11 mouse cellular contexts compared by ENCODE assay signal in the genomic region with DNA sequence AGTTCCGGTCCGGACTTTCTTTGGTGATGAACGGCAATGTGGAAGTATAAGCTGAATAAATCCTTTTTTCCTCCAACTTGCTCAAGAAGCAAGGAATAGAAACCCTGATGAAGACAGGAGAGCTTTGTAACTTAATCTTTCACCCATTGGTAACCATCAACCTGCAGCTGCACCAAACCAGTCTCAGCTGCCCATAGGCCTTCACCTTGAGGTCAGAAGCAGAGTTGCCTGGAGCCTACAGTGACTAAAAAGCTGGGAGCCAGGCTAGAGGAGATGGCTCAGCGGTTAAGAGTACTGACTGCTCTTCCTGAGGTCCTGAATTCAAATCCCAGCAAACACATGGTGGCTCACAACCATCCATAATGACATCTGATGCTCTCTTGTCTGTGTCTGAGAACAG. TPM values are rescaled to one million over a fixed set of nuclear protein-coding genes. Genes with fewer than 3 reads are reported as not detected.
"Had no signal": no experiment of that assay in that cellular context is flagged by ENCODE, and none has a peak within 500 bp of the region (broad histone marks: within the 10 kb centered on the region; RNA-seq: fewer than 3 reads in every experiment).

No protein-coding gene starts in this region.

RNA-seq across cellular contexts. Expression of gene Gsta2, which starts 13.1 kb away (rescaled TPM):
- polyA plus RNA-seq: neural tube, embryonic 14.5 days; neural tube, embryonic 15.5 days; small intestine, adult 2 months had no signal

RNA-seq across cellular contexts. Expression of gene Omt2b, which starts 15.1 kb away (rescaled TPM):
- polyA plus RNA-seq: neural tube, embryonic 14.5 days; neural tube, embryonic 15.5 days; small intestine, adult 2 months; spleen, adult 2 months; stomach, embryonic 14.5 days; stomach, embryonic 15.5 days; stomach, embryonic 16.5 days; stomach, postnatal 0 days; testis, adult 2 months; urinary bladder, adult 2 months had no signal

RNA-seq across cellular contexts. Expression of gene Dppa5a, which starts 25.5 kb away (rescaled TPM):
- polyA plus RNA-seq: small intestine, adult 2 months; spleen, adult 2 months; stomach, embryonic 14.5 days; stomach, embryonic 15.5 days had no signal

RNA-seq across cellular contexts. Expression of gene Omt2a, which starts 27.9 kb away (rescaled TPM):
- polyA plus RNA-seq: neural tube, embryonic 14.5 days; neural tube, embryonic 15.5 days; small intestine, adult 2 months; spleen, adult 2 months; stomach, embryonic 14.5 days; stomach, embryonic 15.5 days; stomach, embryonic 16.5 days; stomach, postnatal 0 days; testis, adult 2 months; thymus, postnatal 0 days; urinary bladder, adult 2 months had no signal

RNA-seq across cellular contexts. Expression of gene Ooep, which starts 36.0 kb away (rescaled TPM):
- polyA plus RNA-seq: small intestine, adult 2 months; spleen, adult 2 months; testis, adult 2 months had no signal
